Mouse (Mus musculus) testis, adult 2 months (tissue): ENCODE measurements at regions not wholly inside any gene's neighbourhood (a gene's known extent, or its start where the extent isn't known, plus 50 kb on each side); places are given as distances from the start of the nearest gene placed in this dataset.
"Not testable (repeated sequence)": the region's sequence is repeated elsewhere in the genome, so short reads cannot be mapped to it uniquely, and the experiment has no call there.

Experiments
- H3K27ac ChIP-seq: fragments of 200-500 bp; 2 replicates; pipeline ENCODE4 v1.5.1; 2012; ENCODE audit warnings: low read depth, low read length; ENCODE audit not compliant: control insufficient read depth, insufficient read depth
- H3K27me3 ChIP-seq: fragments of 200-500 bp; 2 replicates; pipeline ENCODE4 v1.6.1; 2012; ENCODE audit warnings: mild to moderate bottlenecking, low read length, moderate library complexity; ENCODE audit not compliant: control insufficient read depth, insufficient read depth
- H3K36me3 ChIP-seq: fragments of 200-500 bp; 2 replicates; pipeline ENCODE4 v1.6.1; 2012; ENCODE audit warnings: mild to moderate bottlenecking, low read length; ENCODE audit not compliant: control insufficient read depth, insufficient read depth
- H3K4me1 ChIP-seq: fragments of 200-500 bp; 2 replicates; pipeline ENCODE4 v1.6.1; 2012; ENCODE audit warnings: low read length; ENCODE audit not compliant: control insufficient read depth, insufficient read depth
- H3K4me3 ChIP-seq: fragments of 200-500 bp; 2 replicates; pipeline ENCODE4 v1.5.1; 2012; ENCODE audit warnings: low read depth, mild to moderate bottlenecking, low read length, moderate library complexity, mixed read lengths; ENCODE audit not compliant: control insufficient read depth
- CTCF ChIP-seq: fragments of 200-500 bp; IDR thresholded peaks from 2 replicates; pipeline ENCODE4 v1.5.1; 2012; ENCODE audit warnings: low read depth, mild to moderate bottlenecking, inconsistent platforms, low read length, moderate library complexity; ENCODE audit not compliant: control insufficient read depth, insufficient read depth, insufficient replicate concordance
- POLR2A ChIP-seq: fragments of 200-500 bp; IDR thresholded peaks from 2 replicates; pipeline ENCODE4 v1.6.1; 2012; ENCODE audit warnings: low read depth, mild to moderate bottlenecking, inconsistent platforms, low read length, moderate library complexity; ENCODE audit not compliant: control insufficient read depth

DNA sequence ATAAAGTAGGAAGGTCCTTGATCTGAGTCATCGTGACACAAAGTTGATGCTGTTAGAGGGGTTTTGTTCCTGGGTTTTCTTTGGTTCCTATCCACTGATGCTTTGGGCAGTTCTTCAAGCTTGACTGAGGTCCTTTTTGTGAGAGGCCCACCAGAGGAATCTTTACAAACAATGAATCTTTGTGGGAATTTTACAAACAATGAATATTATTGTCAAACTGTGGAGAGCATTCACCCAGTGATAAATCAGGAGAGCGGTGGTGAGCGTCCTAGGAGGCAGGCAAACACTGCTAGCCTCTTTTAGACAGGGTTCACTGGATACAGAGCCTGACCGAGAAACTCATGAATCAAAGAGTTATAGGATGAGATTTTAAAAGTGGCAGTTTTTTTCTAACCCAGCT is 268.9 kb upstream of the 4933412E24Rik start:
- no peak overlapping the region for H3K4me3 ChIP-seq
- no peaks in the 10 kb centered on the region for H3K36me3 ChIP-seq
- no peak overlapping the region for H3K27ac ChIP-seq
- no peaks in the 10 kb centered on the region for H3K27me3 ChIP-seq
- TF ChIP-seq CTCF (no peak), POLR2A (no peak)
- no peaks in the 10 kb centered on the region for H3K4me1 ChIP-seq

- no peaks in the 10 kb centered on the region for H3K4me1 ChIP-seq
- no peaks in the 10 kb centered on the region for H3K36me3 ChIP-seq
- no peak for TF ChIP-seq POLR2A
- no peak for TF ChIP-seq CTCF
- H3K27ac ChIP-seq: no peak overlapping the region
- no peak overlapping the region for H3K4me3 ChIP-seq
- no peaks in the 10 kb centered on the region for H3K27me3 ChIP-seq
These were observed 264.0 kb upstream of the 4933412E24Rik start for GRCm38 (mm10) chr15:60280378-60280777.

GRCm38 (mm10) chr15:60253661-60254060 is 237.2 kb upstream of the 4933412E24Rik start:
- H3K27me3 ChIP-seq, H3K27ac ChIP-seq, H3K4me1 ChIP-seq, H3K4me3 ChIP-seq, H3K36me3 ChIP-seq: not testable (repeated sequence)

DNA sequence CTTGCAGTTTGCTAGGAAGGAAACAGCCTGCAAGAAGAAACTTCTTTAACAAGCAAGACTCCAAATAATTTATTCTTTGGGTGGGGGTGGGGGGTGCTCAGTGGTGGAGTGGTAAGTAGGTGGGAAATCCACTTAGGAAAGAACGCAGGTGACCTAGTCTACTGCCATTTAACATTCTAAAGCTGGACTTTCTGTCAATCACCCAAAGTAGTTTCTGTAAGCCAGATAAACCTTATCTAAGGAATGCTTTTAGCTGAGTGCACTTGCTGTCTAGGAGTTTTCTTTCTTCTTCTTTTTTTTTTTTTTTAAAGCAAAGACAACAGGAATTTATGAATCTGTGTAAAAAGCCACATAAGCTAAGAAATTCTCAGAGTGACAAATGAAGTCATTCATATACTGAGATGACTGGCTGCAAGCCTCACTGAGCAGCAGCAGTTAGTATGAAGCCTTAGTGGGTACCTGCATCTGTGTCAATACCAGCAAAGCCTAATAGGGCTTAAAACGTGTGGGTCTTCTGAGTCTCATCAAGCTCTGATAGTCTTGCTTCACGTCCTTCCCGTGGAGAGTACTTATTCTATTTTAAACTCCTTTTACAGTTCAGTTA is 210.0 kb upstream of the 4933412E24Rik start:
- no peak overlapping the region for H3K4me3 ChIP-seq

GRCm38 (mm10) chr15:60195070-60195469 is 178.7 kb upstream of the 4933412E24Rik start:
- no peaks in the 10 kb centered on the region for H3K4me1 ChIP-seq
- no peaks in the 10 kb centered on the region for H3K27me3 ChIP-seq
- TF ChIP-seq CTCF: no peak
- TF ChIP-seq POLR2A: no peak
- no peak overlapping the region for H3K4me3 ChIP-seq
- no peaks in the 10 kb centered on the region for H3K36me3 ChIP-seq
- H3K27ac ChIP-seq: no peak overlapping the region

More for the DNA sequence above, 210.0 kb upstream of the 4933412E24Rik start:
- H3K27me3 ChIP-seq: no peaks in the 10 kb centered on the region
- no peak overlapping the region for H3K27ac ChIP-seq
- TF ChIP-seq CTCF (no peak), POLR2A (no peak)
- H3K4me1 ChIP-seq: no peaks in the 10 kb centered on the region
- H3K36me3 ChIP-seq: no peaks in the 10 kb centered on the region

DNA sequence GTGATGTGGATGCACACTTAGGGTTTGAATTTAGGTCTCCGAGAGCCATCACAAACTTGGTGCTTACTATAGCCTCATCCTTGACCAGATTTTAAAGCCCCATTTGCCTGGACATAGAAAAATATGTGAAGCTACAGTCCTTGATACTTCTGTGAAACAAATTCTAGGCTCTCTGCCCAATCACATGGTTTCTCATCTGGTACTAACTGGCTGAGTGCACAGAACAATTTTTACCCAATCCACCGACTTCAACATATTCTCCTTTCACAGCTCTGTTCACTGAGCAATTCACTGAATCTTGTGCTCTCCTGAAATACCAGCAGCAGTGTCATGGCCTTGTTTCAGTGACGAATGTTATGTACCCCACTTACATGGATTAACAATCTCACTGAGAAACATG is 176.7 kb upstream of the 4933412E24Rik start:
- Histone ChIP-seq H3K27me3 (no peaks in the 10 kb centered on the region), H3K4me1 (no peaks in the 10 kb centered on the region), H3K27ac (no peak overlapping the region), H3K4me3 (no peak overlapping the region), H3K36me3 (no peaks in the 10 kb centered on the region)
- no peak for TF ChIP-seq CTCF
- no peak for TF ChIP-seq POLR2A

- Histone ChIP-seq H3K4me1 (no peaks in the 10 kb centered on the region), H3K27me3 (no peaks in the 10 kb centered on the region), H3K4me3 (no peak overlapping the region), H3K36me3 (no peaks in the 10 kb centered on the region), H3K27ac (no peak overlapping the region)
- TF ChIP-seq POLR2A: no peak
- no peak for TF ChIP-seq CTCF
These were observed 170.7 kb upstream of the 4933412E24Rik start for GRCm38 (mm10) chr15:60187002-60187715.
